Mouse (Mus musculus): ENCODE data around the gene Tnrc6c.

The Tnrc6c gene

DNA sequence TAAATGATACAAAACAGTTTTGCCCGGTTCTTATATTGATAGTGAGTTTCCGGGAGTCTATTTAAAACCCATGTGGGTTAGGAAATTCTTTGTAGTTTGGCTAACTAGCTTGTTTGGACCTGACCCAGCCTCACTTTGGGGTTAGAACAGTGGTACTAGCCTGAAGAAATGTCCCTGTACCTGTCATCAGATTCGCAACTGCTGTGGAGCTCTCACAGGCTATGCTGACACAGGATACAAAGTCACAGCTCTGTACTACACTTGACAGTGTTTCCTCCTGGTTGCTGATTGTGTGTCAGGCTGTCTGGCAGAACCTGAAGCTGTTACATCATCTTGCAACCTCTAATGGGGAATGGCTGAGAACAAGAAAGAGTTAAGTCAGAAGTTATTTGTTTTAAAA is 75.3 kb downstream of the Tnrc6c start:
- no peak for DNase-seq (ENCODE audit: low spot score in 2 of 2)

DNA sequence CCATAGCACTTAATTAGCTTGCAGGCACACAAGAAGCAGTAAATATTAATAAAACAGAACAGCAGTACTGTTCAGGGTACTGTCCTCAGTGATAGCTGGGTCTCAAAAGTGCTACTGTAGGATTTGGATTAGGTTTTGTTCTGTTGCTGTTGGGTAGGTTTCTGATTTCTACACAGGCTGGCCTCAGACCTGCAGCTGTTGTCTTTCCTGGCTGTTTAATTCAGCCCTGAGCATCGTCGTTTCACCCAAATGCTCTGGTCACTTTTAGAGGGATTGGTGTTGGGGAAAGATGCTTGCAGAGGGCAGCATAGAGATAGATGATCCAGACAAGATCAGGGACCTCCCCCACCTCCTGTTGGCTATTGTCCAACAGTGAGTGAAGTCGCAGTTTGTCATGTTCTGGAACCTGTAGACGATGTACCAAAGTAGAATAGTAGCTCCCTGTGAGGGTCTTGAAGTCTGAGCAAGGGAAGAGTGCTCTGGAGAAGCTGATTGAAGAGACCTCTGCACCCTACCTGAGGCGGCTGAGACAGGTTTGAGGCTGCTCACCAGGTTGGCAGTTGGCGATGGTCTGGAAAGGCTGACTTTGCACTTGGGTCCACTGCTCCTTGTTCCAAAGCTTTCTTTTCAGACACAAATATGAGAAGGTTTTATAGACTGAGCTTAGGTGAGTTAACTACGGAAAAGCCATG is 75.9 kb downstream of the Tnrc6c start:
- no peak for DNase-seq (ENCODE audit: low spot score in 2 of 2)

DNA sequence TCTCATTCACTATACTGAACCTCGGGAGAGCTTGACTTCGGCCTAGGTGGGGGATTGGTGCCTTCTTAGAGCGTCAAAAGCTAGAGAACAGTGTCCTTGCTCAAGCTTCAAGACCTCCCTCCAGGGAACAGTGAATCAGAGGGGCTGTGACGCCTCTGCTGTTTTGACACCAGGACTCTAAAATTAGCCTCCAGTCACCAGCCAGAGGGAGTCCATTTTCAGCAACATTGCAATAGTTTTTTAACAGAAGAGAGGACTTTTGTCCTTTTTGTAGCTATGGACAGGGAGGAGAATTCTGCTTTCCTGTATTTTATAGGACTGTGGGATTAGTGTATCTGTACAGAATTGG is 76.4 kb downstream of the Tnrc6c start:
- DNase-seq (ENCODE audit: low spot score in 2 of 2), result no peak

DNA sequence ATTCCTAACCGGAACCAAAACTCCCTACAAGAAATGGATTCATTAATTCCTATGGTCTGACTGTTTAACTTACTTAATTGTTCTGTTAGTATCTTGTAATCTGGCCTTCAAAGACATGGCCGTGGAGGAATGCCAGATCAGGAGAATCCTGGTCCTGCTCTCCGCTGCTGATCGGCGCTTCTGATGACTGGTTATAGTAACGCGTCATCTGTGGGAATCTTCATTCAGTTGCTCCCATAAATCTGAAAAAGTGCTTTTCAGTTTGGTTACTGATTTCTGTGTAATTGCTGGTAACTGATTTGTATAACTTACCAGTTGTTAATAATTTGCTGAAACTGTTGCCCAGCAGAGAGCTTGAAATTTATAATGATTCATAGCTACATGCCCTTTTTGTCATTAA is 77.4 kb downstream of the Tnrc6c start:
- DNase-seq (ENCODE audit: low spot score in 2 of 2), result no peak

DNA sequence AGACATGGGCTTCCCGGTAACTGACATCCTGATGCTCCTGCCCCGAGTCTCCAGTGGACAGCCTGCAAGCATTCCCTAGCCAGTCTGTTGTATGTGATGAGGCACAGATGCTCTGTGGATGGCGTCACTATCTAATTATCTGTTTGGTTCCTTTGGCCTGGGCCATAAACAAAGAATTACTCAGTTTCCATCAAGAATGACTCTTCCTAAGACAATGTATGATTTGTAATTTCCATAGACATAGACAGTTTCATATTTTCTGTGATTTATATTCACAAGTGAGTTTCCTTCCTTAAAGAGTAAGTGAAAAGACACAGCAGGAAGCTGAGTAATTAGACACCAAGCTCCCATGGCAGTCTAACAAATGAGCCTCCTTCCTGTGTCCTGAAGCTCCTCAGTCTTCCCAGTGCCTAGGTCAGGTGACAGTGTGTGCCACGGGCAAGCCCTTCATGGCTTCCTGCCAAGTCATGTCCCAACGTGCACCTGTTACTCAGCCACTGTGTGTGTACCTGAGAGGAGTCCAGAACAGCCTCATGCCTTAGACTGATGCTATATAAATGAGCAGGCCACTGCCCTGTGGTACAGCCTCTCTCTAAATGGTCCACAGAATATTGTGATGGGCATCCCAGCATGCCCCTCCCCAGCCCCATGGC is 82.1 kb downstream of the Tnrc6c start:
- no peak for DNase-seq (ENCODE audit: low spot score in 2 of 2)

DNA sequence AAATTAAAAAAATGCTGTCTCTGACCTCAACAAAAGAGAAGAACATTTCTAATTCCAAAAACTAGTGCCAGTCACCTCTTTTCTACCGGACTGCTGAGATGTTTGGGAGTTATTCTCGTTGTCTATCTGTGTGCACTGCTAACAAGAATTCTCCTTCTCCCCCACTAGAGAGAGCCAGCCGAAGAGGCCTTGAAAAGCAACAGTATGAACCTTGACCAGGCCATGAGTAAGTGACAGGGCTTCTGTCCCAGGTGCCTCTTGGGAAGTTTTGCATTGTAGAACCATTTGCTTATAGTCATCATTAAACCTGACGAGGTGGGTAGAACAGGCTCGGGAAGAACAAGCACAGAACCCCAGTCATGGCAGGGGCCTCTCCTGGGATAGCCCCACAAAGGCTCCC is 84.0 kb downstream of the Tnrc6c start:
- no peak for DNase-seq (ENCODE audit: low spot score in 2 of 2)

DNA sequence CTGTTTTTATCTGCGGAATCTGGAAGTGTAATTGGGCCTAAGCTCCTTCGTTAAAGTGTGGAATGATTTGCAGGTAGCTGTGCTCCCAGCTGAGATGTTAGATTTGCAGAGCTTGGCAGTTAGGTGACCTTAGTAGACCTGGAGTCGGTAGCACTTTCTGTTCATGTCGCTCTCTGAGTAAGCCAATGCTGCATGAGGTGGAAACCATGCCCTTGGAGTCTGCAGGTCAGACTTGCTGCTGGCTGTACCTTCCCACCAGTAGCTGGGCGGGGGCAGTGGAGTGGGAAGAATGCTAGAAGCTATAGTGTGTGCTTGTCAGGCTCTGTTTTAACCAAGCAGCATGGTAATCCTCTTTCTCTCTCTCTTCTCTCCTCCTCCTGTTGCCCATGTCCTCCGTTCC is 87.0 kb downstream of the Tnrc6c start:
- no peak for DNase-seq (ENCODE audit: low spot score in 2 of 2)

DNA sequence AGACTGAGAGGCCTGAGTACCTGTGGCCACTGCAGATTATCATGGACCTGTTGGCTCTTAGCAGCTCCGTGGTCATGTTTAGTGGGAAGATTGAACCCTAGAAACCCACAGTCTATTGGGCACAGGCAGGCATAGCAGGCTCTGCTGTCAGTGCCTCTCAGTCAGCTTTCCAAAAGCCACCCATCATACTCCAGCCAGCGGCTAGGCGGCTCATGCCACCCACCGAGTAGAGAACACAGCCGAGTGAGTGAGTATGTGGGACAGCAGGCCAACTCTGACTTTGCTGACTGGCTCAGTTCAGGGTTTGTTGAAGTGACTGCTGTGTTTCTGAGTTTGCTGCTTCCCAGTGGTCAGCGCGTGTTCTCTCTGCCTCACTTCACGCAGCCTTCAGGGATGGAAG is 88.2 kb downstream of the Tnrc6c start:
- no peak for DNase-seq (ENCODE audit: low spot score in 2 of 2)

DNA sequence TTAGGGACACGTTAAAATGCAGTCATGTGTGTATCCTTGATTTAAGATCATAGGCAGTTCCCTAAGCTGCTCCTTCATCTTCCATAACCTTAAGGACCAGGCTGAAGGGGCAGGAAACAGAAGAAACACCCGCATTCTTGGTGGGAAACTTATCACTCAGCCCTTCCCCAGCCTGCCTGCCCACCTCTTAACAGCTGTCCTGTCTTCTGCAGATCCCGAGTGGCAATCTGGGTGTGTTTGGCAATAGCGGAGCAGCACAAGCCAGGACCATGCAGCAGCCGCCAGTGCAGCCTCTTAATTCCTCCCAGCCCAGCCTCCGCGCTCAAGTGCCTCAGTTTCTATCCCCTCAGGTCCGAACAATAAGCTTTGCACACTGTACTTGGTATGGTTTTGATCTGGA is 88.6 kb downstream of the Tnrc6c start:
- no peak for DNase-seq (ENCODE audit: low spot score in 2 of 2)

DNA sequence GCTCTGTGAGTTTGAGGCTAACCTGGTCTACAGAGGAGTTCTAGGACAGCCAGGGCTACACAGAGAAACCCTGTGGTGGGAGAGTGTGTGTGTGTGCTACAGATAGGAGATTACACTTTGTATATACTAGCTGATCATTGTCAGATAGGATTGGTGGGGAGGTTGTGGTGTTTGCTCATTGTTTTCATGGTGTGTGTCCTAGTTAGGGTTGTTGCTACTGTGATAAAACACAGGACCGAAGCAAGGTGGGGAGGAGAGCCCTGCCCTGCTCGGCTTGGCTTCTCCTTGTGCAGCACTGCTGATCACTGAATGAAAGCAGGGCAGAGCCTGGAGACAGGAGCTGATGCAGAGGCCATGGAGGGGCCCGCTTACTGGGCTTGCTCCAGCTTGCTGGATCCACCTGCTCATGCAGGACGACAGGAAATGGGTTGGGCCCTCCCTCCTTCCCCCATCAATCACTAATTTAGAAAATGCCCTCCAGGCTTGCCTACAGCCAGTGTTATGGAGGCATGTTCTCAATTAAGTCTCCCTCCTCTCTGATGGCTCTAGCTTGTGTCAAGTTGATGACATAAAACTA is 89.5 kb downstream of the Tnrc6c start:
- no peak for DNase-seq (ENCODE audit: low spot score in 2 of 2)

DNA sequence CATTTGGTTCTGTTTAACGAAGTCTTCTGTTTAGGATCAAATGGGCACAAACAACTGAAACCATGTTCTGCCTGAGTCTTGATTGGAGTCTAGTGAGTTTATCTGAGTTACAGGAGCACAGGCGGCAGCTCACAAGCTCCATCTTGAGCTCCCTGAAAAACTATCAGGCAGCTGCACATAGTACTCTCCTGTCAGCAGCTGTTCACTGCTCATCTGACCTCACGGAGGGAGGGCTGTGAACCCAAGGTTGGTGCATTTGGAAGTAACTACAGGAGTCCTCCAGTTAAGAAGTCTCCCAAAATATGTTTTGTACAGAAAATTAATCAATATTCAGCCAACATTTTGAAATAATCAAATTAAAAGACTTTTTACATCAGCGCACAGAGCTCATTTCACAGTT is 94.5 kb downstream of the Tnrc6c start:
- no peak for DNase-seq (ENCODE audit: low spot score in 2 of 2)

DNA sequence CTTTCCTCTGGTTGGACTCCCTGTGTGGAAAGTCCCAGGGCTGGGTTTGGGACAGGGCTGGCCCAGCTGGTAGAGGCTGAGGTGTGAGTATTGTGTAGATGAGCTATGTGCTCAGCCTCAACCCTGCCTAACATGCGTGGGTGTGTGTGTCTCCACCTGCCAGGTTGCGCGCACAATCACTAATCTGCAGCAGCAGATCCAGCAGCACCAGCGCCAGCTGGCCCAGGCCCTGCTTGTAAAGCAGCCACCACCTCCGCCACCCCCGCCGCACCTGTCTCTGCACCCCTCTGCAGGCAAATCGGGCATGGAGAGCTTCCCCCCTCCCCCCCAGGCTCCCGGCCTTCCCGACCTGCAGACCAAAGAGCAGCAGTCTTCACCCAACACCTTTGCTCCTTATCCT is 95.3 kb downstream of the Tnrc6c start:
- no peak for DNase-seq (ENCODE audit: low spot score in 2 of 2)

DNA sequence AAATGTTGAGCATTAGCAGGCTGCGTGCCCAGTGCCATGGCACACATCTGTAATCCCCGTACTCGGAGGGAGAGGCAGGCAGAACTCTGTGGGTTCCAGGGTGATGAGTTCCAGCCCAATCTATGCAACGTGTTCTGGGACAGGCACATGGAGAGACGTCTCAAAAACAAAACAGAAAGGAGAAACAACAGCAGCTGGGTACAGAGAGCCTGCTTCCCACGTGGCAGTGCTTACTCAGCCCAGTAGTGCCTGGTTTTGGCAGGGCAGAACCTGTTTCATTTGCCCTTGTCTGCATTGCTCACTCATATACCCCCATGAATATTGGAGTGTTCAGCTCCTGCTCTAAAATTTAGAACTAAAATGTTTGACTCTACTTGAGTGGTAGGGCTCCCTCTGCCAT is 97.5 kb downstream of the Tnrc6c start:
- no peak for DNase-seq (ENCODE audit: low spot score in 2 of 2)

DNA sequence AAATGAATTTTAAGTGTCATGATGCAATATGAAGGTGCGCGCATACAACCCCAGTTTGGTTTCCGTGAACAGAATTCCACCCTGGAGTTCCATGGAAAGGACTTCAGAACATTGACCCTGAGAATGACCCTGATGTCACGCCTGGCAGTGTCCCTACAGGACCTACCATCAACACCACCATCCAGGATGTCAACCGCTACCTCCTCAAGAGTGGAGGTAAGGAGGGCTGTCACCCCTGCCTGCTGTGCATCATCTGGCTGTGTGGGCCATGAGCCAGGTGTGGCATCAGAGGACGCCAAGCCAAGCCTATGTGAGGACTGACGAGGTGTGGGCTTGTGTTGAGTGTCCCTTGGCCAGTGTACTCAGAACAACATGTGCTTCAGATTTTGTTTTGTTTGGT is 101.8 kb downstream of the Tnrc6c start:
- DNase-seq (ENCODE audit: low spot score in 2 of 2), result no peak

DNA sequence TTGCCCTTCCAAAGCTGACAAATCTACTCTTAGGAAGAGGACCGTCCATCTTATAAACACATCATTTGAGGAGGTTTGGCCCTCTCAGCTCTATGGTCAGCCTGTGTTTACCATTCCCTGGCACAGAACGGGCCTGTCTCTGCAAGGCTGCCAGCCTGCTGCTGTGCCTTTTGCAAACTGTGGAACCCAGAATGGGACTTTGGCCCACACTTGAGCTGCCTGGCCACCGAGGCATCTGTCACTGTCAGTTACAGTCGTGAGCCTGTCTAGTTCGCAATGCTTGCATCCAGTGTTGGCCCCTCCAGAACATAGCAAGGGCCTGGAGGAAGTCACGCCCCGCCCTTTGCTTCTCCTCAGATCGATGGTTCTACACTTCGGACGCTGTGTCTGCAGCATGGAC is 105.2 kb downstream of the Tnrc6c start:
- DNase-seq (ENCODE audit: low spot score in 2 of 2), result no peak

DNA sequence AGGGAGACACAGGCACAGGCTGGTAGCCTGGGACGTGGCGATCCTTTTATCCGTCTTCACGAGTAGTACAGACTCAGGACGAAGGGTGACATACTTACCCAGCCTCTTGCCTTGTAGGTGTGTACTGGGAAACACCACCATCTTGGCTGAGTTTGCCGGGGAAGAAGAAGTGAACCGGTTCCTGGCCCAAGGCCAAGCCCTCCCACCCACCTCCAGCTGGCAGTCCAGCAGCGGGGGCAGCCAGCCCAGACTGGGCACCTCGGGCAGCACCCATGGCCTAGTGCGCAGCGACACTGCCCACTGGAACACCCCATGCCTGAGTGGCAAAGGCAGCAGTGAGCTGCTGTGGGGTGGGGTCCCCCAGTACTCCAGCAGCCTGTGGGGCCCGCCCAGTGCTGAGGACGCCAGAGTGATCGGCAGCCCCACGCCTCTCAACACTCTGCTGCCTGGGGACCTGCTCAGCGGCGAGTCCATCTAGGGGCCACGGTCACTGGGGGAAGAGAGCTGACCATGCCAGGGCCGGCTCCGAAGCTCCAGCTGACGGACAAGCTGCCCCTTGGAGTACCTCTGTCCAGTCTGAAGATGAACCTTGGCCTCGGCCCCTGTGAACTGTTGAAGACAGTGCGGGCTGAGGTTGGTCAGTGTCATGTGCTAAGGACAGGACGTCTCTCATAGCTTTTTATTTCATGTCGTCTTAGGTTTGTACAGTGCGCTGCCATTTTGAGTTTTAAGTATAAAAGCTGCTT is 106.5 kb downstream of the Tnrc6c start:
- no peak for DNase-seq (ENCODE audit: low spot score in 2 of 2)

DNA sequence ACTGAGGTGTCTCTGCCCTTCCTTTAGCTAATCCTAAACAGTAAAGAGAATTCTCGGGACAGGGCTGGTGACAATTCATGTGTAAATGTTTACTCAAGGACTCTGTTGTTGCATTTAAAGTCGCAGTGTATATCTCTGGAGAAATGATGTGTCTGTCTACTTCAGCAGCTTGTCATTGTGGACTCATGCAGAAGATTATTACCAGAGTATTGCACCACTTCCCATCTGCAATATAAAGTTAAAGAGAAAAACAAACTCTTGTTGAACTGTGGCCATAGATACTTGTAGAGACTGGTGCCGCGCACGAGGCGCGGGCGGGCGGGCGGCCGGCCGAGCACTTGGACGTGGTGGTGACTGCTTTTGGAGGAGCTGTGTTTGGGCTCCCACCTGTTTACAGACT is 107.7 kb downstream of the Tnrc6c start:
- no peak for DNase-seq (ENCODE audit: low spot score in 2 of 2)

DNA sequence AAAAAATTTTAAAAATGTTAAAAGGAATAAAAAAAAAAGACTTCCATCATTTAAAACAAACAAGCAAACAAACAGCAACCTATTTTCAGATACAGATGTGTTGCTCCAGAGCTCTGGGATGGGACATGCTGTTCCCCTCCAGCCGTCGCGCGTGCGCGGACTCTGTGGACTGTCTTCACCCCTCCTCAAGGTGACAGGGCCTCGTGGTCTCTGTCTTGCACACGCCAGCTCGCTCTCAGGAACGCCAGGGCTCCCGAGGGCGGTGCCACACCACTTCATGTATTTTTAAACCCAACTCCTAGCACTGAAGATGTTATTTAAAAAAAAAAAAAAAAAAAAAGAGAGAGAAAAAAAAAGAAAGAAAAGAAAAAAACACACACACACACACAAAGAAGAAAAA is 108.2 kb downstream of the Tnrc6c start:
- DNase-seq (ENCODE audit: low spot score in 2 of 2), result no peak

DNA sequence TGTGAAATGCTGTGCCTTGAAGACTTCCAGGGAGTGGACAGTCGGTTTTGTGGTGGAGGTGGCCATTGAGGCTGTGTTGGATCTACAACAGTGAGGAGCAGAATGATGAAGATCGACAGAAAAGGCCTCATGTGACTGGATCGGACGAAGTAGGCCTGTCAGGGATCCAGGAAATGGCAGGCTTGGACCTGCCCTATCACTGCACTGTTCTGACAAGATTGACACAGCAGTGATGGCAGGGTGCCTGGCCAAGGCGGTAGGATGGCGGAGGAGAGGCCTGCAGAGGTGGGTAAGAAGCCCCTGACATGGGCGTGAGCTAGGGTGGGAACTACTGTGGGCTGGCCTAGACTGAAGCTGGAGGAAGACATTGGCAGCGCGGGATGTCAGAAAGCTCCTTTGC is 110.2 kb downstream of the Tnrc6c start:
- no peak for DNase-seq (ENCODE audit: low spot score in 2 of 2)

DNA sequence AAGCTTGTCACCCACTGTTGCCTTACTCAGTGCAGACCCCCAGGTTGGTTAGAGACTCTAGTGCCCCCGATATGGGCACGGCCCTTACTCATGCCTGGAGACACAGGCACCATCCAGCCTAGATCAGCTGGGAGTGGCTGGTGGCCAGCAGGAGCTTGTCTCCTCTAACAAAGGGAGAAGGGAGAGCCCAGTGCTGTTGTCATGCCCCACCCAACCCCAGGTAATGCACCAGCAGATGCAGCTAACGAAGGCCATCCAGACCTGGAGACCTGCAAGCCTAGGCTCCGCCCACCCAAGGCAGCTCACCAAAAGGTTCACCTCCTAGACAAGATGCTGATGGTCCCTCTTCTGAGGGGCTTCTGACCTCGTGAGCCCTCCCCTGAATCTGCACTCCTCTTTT is 111.3 kb downstream of the Tnrc6c start:
- DNase-seq (ENCODE audit: low spot score in 2 of 2), result no peak

DNA sequence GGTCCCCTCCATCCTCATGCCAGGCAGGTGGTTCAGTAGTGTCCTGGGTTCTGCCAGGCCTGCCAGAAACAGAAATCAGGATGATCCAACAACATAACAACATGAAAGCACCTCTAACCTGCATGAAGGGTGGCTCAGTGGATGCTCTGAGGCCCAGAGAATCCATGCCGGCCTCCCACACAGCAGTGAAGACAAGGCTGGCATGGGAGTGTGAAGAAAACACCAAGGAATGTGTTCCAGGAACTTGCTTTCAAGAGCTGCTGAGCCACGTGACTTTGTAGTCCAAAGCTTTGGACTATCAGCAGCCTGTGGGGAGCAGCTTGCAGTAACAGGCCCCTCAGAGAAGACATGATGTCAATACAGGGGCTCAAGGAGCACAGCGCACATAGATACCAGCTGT is 112.2 kb downstream of the Tnrc6c start:
- no peak for DNase-seq (ENCODE audit: low spot score in 2 of 2)

DNA sequence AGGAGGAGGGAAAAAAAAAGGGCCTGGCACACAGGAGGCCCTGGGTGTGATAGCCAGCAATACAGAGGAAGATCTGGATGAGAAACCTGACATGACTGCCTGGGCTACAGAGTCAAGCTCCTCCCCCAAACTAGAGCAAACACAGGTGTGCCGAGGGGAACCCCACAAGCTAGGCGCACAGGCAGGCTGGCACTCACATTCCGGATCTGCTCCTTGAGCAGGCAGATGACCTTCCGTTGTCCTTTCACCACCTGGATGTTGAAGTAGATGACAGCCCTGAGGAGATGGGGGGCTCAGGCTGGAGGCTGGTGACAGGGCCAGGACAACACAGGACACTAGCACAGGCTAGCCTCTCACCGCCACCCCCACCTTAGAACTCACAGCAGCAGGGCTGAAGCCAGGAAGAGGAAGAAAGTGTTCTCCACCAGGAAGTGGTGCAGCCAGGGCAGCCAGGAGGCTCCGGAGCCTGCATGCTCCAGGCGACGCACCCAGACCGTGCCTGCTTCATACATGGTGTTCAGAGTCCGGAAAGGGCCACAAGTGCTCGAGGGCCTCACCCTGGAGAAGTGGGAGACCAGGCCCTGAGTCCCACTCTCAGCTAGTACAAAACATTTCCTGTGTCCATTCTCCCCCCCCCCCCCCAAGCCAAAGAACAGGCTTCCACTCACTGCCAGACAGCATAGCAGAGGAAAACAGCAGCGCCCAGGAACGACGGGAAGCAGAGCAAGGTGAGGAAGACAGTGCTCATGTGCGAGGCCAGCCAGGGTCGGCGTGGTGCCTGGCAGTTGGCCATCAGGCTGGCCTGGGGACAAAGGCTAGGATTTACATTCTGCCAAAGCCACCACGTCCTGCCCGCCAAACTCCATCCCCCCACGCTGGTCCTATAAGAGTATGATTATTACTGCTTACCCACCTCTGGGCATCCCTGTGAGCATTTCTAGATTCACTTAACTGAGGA is 114.9 kb downstream of the Tnrc6c start:
- no peak for DNase-seq (ENCODE audit: low spot score in 2 of 2)
